Mouse (Mus musculus) testis, adult 2 months (tissue): ENCODE measurements around the gene Zfhx3.

Source experiments
- CTCF ChIP-seq: fragments of 200-500 bp; IDR thresholded peaks from 2 replicates; pipeline ENCODE4 v1.5.1; 2012; ENCODE audit warnings: low read depth, mild to moderate bottlenecking, inconsistent platforms, low read length, moderate library complexity; ENCODE audit not compliant: control insufficient read depth, insufficient read depth, insufficient replicate concordance
- POLR2A ChIP-seq: fragments of 200-500 bp; IDR thresholded peaks from 2 replicates; pipeline ENCODE4 v1.6.1; 2012; ENCODE audit warnings: low read depth, mild to moderate bottlenecking, inconsistent platforms, low read length, moderate library complexity; ENCODE audit not compliant: control insufficient read depth

- TF ChIP-seq CTCF (no peak), POLR2A (no peak)
Observed at GRCm38 (mm10) chr8:108692239-108692627, 749.8 kb downstream of the Zfhx3 start.
